Mouse (Mus musculus) hindbrain, embryonic 11.5 days (tissue): ENCODE measurements at regions not wholly inside any gene's neighbourhood (a gene's known extent, or its start where the extent isn't known, plus 50 kb on each side); places are given as distances from the start of the nearest gene placed in this dataset.

Experiments used
- ATAC-seq: fragments of 200-750 bp; cut with Nextera tagmentation; 2 replicates; pipeline ENCODE4 v1.8.0; 2017; ENCODE audit warnings: mild to moderate bottlenecking, moderate TSS enrichment, moderate library complexity; ENCODE audit not compliant: low FRiP score
- DNase-seq: peaks from one replicate; pipeline ENCODE4 v3.0.0-alpha.2; 2015; ENCODE audit warnings: low spot score
- H3K27ac ChIP-seq: fragments of 300-500 bp; sonication (generic); 2 replicates; pipeline ENCODE4 v1.5.1; 2014; ENCODE audit warnings: mild to moderate bottlenecking, low read depth, low read length
- H3K27me3 ChIP-seq: fragments of 300-500 bp; sonication (generic); 2 replicates; pipeline ENCODE4 v1.6.1; 2014; ENCODE audit warnings: mild to moderate bottlenecking, low read length, moderate library complexity, mixed read lengths; ENCODE audit not compliant: control insufficient read depth, insufficient read depth
- H3K36me3 ChIP-seq: fragments of 300-500 bp; sonication (generic); 2 replicates; pipeline ENCODE4 v1.6.1; 2014; ENCODE audit warnings: mild to moderate bottlenecking, low read length, moderate library complexity, mixed read lengths; ENCODE audit not compliant: control insufficient read depth, insufficient read depth
- H3K4me1 ChIP-seq: fragments of 300-500 bp; sonication (generic); replicated peaks from 2 replicates; pipeline ENCODE4 v1.6.1; 2014; ENCODE audit warnings: low read length, mixed read lengths; ENCODE audit not compliant: control insufficient read depth, insufficient read depth
- H3K4me2 ChIP-seq: fragments of 300-500 bp; sonication (generic); replicated peaks from 2 replicates; pipeline ENCODE4 v1.6.1; 2014; ENCODE audit warnings: mild to moderate bottlenecking, low read depth, low read length
- H3K4me3 ChIP-seq: fragments of 300-500 bp; sonication (generic); 2 replicates; pipeline ENCODE4 v1.5.1; 2014; ENCODE audit warnings: low read depth, low read length
- H3K9ac ChIP-seq: fragments of 300-500 bp; sonication (generic); 2 replicates; pipeline ENCODE4 v1.6.1; 2014; ENCODE audit warnings: low read depth, low read length
- H3K9me3 ChIP-seq: fragments of 300-500 bp; sonication (generic); 2 replicates; pipeline ENCODE4 v1.6.1; 2016; ENCODE audit warnings: low read length; ENCODE audit not compliant: control insufficient read depth
- WGBS: fragments of 180-500 bp; shearing (Covaris S2); extraction: QIAGEN DNeasy Blood & Tissue Kit; methylation state at CpG from one replicate; pipeline ENCODE4 v1.1.7; 2014; 5-methylcytosine and 5-hydroxymethylcytosine counted together

DNA sequence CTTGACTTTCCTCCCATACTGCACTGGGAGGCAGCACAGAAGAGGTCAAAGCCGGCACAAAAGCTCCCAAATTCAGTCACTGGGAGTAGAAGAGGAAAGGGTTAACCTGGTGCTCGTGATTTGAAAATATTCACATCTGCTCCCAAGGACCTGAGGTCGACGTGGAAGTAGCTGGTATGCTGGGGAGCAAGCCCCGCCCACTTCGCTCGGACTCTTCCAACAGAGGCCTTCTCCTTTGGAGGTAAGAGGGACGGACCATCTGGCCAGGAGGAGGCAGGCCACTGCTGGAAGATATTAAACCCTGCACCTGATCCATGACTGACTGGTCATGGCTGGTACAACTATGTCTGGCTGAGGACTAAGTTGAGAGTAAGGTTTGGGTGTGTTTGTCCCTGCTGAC lies 305.7 kb downstream of the Zfp706 start:
- DNase-seq = no peak
- no peaks in the 10 kb centered on the region for H3K9me3 ChIP-seq
- H3K27me3 ChIP-seq = no peaks in the 10 kb centered on the region

DNA sequence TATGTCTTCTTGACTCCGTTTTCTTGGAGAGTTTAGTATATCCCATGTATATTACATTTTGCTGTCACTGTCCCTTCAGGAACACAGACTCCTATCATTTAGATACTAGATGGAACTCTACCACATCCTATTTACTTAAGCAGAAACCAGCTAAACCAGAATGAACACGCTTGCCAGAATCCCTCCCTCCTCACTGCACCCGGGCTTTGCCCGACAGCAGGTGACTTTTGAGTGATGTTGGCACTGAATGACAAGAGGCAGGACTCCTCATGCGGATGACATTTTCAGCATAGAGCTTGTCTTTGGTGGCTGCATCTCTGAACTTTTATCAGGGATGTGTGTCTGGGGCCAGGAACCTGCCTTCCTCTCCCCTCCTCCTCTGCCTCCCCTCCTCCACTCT lies 307.4 kb downstream of the Zfp706 start:
- no peak for DNase-seq

More for the DNA sequence above, 305.7 kb downstream of the Zfp706 start:
- 47% methylated on average over 8 of the region's 8 CpGs for WGBS
- Histone ChIP-seq H3K4me3 (no peak overlapping the region), H3K36me3 (no peaks in the 10 kb centered on the region), H3K9ac (no peak overlapping the region), H3K4me2 (no peak overlapping the region), H3K4me1 (no peaks in the 10 kb centered on the region), H3K27ac (no peak overlapping the region)
- no peak for ATAC-seq

DNA sequence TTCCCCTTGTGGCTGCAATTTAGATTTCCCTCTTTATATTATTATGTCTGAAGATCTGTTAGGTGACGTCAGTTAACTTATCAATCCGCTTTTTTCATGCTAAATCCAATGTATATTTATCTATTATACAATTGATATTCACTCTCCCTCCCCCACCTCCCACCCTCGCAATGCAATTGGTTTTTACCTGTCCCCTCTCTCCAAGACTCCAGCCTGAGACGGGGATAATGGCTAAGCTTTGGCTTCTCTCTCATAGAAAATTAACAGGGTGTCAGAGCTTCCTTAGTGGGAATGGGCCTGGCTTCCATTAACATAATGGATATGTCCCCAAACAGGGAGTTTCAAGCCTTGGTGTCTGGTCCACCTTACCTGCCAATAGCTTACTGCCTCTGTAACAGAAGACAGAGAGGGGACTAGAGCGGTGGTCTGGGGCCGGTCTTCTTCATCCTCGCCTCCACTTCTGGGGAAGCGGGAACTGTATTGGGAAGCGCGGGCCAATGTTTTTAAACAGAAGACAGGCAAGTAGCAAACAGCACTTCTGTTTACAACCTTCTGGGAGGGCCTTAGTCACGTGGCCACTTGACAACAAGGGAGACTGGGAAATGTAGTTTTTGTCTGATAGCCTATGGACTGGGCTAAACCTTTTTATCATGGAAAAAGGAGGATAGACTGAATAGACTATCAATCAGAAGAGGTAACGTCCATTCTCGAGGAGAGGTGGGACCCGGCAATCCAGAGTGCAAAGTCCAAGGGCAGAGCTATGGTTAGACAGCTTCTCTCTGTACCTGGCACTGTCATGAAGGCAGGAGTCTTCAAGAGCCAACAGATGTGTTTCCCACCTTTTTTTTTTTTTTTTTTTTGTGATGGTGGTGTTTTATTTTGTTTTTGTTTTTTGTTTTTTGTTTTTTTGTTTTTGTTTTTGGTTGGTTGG lies 312.1 kb downstream of the Zfp706 start:
- H3K4me3 ChIP-seq = peak overlapping the region; percentile 22; the same call in 1 of the 2 replicates
- H3K9ac ChIP-seq = 0 out of 2 replicates have a peak overlapping the region, but pooled peaks have one; percentile 12
- peak overlapping the region; percentile 43 for H3K4me2 ChIP-seq
- H3K9me3 ChIP-seq = no peaks in the 10 kb centered on the region
- no peak overlapping the region for H3K27ac ChIP-seq
- no peaks in the 10 kb centered on the region for H3K36me3 ChIP-seq
- ATAC-seq = peak; percentile 89
- no peaks in the 10 kb centered on the region for H3K27me3 ChIP-seq
- peak; percentile 57 for DNase-seq
- WGBS = 28% methylated on average over 14 of the region's 14 CpGs
- no peaks in the 10 kb centered on the region for H3K4me1 ChIP-seq

More for the DNA sequence above, 307.4 kb downstream of the Zfp706 start:
- no peaks in the 10 kb centered on the region for H3K9me3 ChIP-seq
- H3K27me3 ChIP-seq = no peaks in the 10 kb centered on the region
- no peak overlapping the region for H3K9ac ChIP-seq
- no peaks in the 10 kb centered on the region for H3K36me3 ChIP-seq
- H3K4me2 ChIP-seq = no peak overlapping the region
- no peaks in the 10 kb centered on the region for H3K4me1 ChIP-seq
- WGBS = 87% methylated on average over 5 of the region's 5 CpGs
- H3K4me3 ChIP-seq = no peak overlapping the region
- no peak overlapping the region for H3K27ac ChIP-seq
- ATAC-seq = no peak

DNA sequence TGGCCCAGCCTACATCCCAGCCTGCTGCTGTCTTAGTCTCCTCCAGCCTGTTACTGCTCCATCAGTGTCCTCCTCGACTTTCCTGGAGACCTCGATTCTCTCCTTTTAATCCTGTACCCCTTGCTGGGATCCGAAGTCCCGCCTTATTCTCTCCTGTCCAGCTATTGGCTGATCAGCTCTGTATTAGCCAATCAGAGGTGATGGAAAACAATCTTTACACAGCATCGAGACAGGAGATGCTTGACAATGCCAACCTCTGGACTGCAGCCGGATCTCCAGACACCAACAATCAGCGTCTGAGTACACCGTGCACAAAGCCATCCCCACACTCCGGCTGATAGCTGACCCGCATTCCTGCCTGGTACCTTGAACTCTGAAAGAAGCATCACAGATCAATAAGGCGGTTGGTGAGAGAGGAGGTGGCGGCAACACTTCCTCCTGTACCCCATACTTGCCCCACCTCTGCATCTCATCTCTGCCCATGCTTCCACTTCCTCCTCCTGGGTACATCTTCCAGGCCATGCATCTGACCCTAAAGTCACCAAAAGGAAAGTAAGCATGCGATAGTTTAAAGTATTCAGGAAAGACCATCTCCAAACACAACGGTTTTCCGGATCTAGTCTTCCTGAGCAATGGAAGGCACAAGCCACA lies 316.4 kb downstream of the Zfp706 start:
- Histone ChIP-seq H3K4me1 (no peaks in the 10 kb centered on the region), H3K27me3 (no peaks in the 10 kb centered on the region), H3K27ac (no peak overlapping the region), H3K4me3 (no peak overlapping the region), H3K4me2 (no peak overlapping the region), H3K9me3 (no peaks in the 10 kb centered on the region), H3K36me3 (no peaks in the 10 kb centered on the region), H3K9ac (no peak overlapping the region)
- WGBS = 58% methylated on average over 15 of the region's 15 CpGs
- no peak for DNase-seq
- 0 out of 2 replicates have a peak, but pooled peaks have one; percentile 33 for ATAC-seq

DNA sequence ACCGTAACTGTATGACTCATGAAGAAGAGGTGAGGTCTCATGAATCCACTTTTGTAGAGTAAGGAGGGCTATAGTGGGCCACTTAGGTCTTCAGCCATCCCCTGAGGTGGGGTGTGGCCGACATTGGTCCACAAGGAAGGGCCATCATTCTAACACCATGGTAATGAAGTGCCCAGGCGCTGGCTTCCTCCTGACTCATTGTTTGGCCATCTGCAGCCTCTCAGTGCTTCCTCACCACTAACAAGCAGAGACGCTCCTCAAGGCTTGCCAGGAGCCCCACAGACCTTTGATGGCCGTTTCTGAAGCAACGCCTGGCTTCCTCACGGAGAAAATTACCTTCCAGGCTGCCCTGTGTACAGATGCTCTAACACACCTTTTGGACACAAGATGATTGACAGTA lies 317.7 kb downstream of the Zfp706 start:
- H3K4me1 ChIP-seq = no peaks in the 10 kb centered on the region
- H3K27me3 ChIP-seq = no peaks in the 10 kb centered on the region
- no peak overlapping the region for H3K9ac ChIP-seq
- H3K36me3 ChIP-seq = no peaks in the 10 kb centered on the region
- no peak overlapping the region for H3K27ac ChIP-seq
- WGBS = 84% methylated on average over 7 of the region's 7 CpGs
- no peak overlapping the region for H3K4me2 ChIP-seq
- no peak overlapping the region for H3K4me3 ChIP-seq
- no peak for ATAC-seq
- no peak for DNase-seq
- H3K9me3 ChIP-seq = no peaks in the 10 kb centered on the region

DNA sequence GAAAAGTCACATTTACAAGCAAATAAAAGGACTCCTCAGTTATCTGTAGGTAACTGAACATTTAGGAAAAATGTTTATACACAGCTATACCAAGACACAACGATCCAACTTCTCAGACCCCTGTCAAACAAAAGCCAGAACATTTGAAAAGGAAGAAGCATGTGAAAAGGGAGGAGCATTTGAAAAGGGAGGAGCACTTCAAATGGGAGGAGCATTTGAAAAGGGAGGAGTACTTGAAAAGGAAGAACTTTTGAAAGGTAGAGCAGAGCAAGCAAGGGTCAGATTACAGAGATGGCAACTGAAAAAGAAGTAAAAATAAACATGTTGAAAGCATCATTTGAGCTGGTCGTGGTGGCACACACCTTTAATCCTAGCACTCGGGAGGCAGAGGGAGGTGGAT lies 318.3 kb downstream of the Zfp706 start:
- H3K27ac ChIP-seq = no peak overlapping the region
- no peaks in the 10 kb centered on the region for H3K36me3 ChIP-seq
- H3K27me3 ChIP-seq = no peaks in the 10 kb centered on the region
- no peaks in the 10 kb centered on the region for H3K9me3 ChIP-seq
- H3K9ac ChIP-seq = no peak overlapping the region
- ATAC-seq = no peak
- H3K4me3 ChIP-seq = no peak overlapping the region
- H3K4me2 ChIP-seq = no peak overlapping the region
- WGBS = 68% methylated on average over 3 of the region's 3 CpGs
- H3K4me1 ChIP-seq = no peaks in the 10 kb centered on the region
- DNase-seq = no peak

DNA sequence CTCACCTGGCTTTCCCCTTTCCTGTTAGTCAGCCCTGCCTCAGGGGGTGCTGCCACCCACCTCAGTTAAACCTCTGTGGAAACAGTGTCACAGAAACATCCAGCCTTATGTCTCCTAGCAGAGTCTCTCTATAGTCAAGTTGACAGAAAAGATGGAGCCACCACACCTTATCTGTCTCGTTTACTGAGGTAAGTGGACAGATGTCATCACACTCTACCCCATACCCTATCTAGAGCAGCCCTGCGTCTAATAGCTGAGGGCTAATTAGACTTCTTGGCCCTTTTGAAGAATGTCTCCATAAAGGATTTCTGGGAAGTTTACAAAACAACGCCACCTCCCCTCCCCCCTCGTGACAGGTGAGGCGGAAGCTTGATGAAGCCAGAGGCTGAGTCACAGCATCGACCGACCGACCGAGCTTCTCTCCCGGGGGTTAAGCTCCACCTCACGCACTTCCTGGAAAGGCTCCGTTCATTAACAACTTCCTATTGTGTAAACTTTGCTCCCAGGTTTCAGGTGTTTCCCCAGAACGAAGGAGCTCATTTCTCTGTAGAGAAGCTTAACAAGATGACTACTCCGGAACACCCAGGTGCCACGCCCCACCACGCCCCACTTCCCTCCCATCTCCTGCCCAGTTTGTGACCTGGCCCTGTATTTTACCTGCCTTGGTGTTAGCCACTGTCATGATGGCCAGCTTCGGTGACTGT lies 319.4 kb downstream of the Zfp706 start:
- WGBS = 14% methylated on average over 17 of the region's 17 CpGs
- Histone ChIP-seq H3K4me2 (no peak overlapping the region), H3K36me3 (no peaks in the 10 kb centered on the region), H3K9me3 (no peaks in the 10 kb centered on the region), H3K4me3 (no peak overlapping the region), H3K9ac (no peak overlapping the region), H3K27ac (no peak overlapping the region), H3K4me1 (no peaks in the 10 kb centered on the region), H3K27me3 (no peaks in the 10 kb centered on the region)
- ATAC-seq (no peak), DNase-seq (no peak)

DNA sequence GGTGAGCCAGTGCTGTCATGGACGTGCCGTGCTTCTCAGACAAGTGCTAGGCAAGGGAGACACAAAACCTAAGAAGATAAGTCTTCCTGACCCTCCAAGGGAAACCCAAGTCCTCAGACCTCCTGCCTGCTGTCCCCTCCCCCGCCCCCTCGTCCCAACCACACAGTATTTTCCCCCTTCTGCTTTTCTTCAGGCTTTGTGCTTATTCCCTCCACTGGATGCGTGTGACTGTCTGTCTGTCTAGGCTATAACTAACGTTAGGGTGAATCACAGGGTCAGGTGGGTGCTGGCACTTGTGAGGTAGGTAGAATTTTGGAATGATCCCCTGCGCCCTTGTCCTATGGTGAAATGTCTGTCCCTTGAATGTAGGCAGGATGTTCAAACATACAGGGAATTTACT lies 322.9 kb downstream of the Zfp706 start:
- H3K36me3 ChIP-seq = no peaks in the 10 kb centered on the region
- H3K4me1 ChIP-seq = no peaks in the 10 kb centered on the region
- H3K9ac ChIP-seq = no peak overlapping the region
- ATAC-seq (no peak), DNase-seq (no peak)
- 79% methylated on average over 7 of the region's 7 CpGs for WGBS
- no peaks in the 10 kb centered on the region for H3K27me3 ChIP-seq
- no peak overlapping the region for H3K4me2 ChIP-seq
- no peak overlapping the region for H3K4me3 ChIP-seq
- no peak overlapping the region for H3K27ac ChIP-seq
- no peaks in the 10 kb centered on the region for H3K9me3 ChIP-seq
